ENCODE assay signal across 17 mouse cellular contexts in genomic region chr12:5698778-5699454, GRCm38 (mm10).
DNase-seq lines count a peak whose midpoint lies in the region; ATAC-seq and TF ChIP-seq lines count a peak whose summit lies in the region.
"Had no signal": no experiment of that assay in that cellular context is flagged by ENCODE, and none has a peak within 500 bp of the region (broad histone marks: within the 10 kb centered on the region; RNA-seq: fewer than 3 reads in every experiment).

No protein-coding gene starts in this region.

- no peaks in the 10 kb centered on the region for H3K9me3 ChIP-seq in hindbrain, embryonic 14.5 days (ENCODE audit: control insufficient read depth, low read length)
- H3K9me3 ChIP-seq in hindbrain, embryonic 12.5 days (replicated peaks), result no peaks in the 10 kb centered on the region
- H3K9me3 ChIP-seq in midbrain, embryonic 14.5 days (ENCODE audit: control insufficient read depth, low read length), result no peaks in the 10 kb centered on the region
- H3K9me3 ChIP-seq in midbrain, embryonic 15.5 days, result no peaks in the 10 kb centered on the region
- H3K9me3 ChIP-seq in forebrain, embryonic 16.5 days (ENCODE audit: control insufficient read depth, low read length), result no peaks in the 10 kb centered on the region

- H3K9ac ChIP-seq in hindbrain, embryonic 14.5 days, result no peak overlapping the region
- no peak overlapping the region for H3K9ac ChIP-seq in hindbrain, embryonic 12.5 days
- H3K9ac ChIP-seq in midbrain, embryonic 14.5 days (replicated peaks; ENCODE audit: low read length), result no peak overlapping the region
- H3K9ac ChIP-seq in midbrain, embryonic 15.5 days, result no peak overlapping the region
- no peak overlapping the region for H3K9ac ChIP-seq in forebrain, embryonic 16.5 days (replicated peaks; ENCODE audit: low read depth, low read length)
- no peak overlapping the region for H3K9ac ChIP-seq in heart, adult 2 months (ENCODE audit: low read depth, low read length)
- H3K9ac ChIP-seq: liver, postnatal 0 days had no signal

- H3K27ac ChIP-seq in hindbrain, embryonic 14.5 days, result no peak overlapping the region
- no peak overlapping the region for H3K27ac ChIP-seq in hindbrain, embryonic 12.5 days
- no peak overlapping the region for H3K27ac ChIP-seq in midbrain, embryonic 14.5 days (replicated peaks; ENCODE audit: low read depth, low read length)
- no peak overlapping the region for H3K27ac ChIP-seq in midbrain, embryonic 15.5 days
- H3K27ac ChIP-seq in forebrain, embryonic 16.5 days (ENCODE audit: low read length), result no peak overlapping the region
- H3K27ac ChIP-seq in heart, adult 2 months, result no peak overlapping the region

- no peaks in the 10 kb centered on the region for H3K36me3 ChIP-seq in hindbrain, embryonic 14.5 days (replicated peaks; ENCODE audit: control insufficient read depth, insufficient read depth)
- no peaks in the 10 kb centered on the region for H3K36me3 ChIP-seq in hindbrain, embryonic 12.5 days
- H3K36me3 ChIP-seq in midbrain, embryonic 14.5 days (ENCODE audit: control insufficient read depth, insufficient read depth, low read length), result no peaks in the 10 kb centered on the region
- no peaks in the 10 kb centered on the region for H3K36me3 ChIP-seq in midbrain, embryonic 15.5 days (replicated peaks)
- H3K36me3 ChIP-seq in forebrain, embryonic 16.5 days (ENCODE audit: control insufficient read depth, insufficient read depth), result no peaks in the 10 kb centered on the region
- H3K36me3 ChIP-seq in heart, adult 2 months (ENCODE audit: control insufficient read depth, insufficient read depth, low read length), result no peaks in the 10 kb centered on the region

- no peaks in the 10 kb centered on the region for H3K79me2 ChIP-seq in heart, adult 2 months (replicated peaks; ENCODE audit: control insufficient read depth, insufficient read depth, low read length)

- H3K4me3 ChIP-seq in hindbrain, embryonic 14.5 days (replicated peaks; ENCODE audit: low read length), result no peak overlapping the region
- H3K4me3 ChIP-seq in hindbrain, embryonic 12.5 days, result no peak overlapping the region
- no peak overlapping the region for H3K4me3 ChIP-seq in midbrain, embryonic 14.5 days (replicated peaks; ENCODE audit: low read depth, low read length)
- H3K4me3 ChIP-seq in midbrain, embryonic 15.5 days, result no peak overlapping the region
- H3K4me3 ChIP-seq in forebrain, embryonic 16.5 days (replicated peaks; ENCODE audit: low read length), result no peak overlapping the region
- H3K4me3 ChIP-seq in heart, adult 2 months, result no peak overlapping the region

- TF ChIP-seq EP300 in heart, adult 2 months (IDR thresholded peaks at IDR 0.05; ENCODE audit: insufficient read depth, low read depth, low read length), result no peak

- ATAC-seq in hindbrain, embryonic 14.5 days (ENCODE audit: low FRiP score), result peak; percentile 65; the same call in 1 of the 2 replicates
- ATAC-seq in hindbrain, embryonic 12.5 days (ENCODE audit: low FRiP score), result no peak
- ATAC-seq in midbrain, embryonic 14.5 days (ENCODE audit: low FRiP score, low TSS enrichment), result peak; percentile 53; the same call in 1 of the 2 replicates
- ATAC-seq in midbrain, embryonic 15.5 days (replicated peaks), result no peak
- peak; percentile 85 for ATAC-seq in forebrain, embryonic 16.5 days
- ATAC-seq: liver, postnatal 0 days had no signal

- no peaks in the 10 kb centered on the region for H3K4me1 ChIP-seq in hindbrain, embryonic 14.5 days (replicated peaks; ENCODE audit: control insufficient read depth, insufficient read depth, low read length)
- H3K4me1 ChIP-seq in hindbrain, embryonic 12.5 days, result no peaks in the 10 kb centered on the region
- H3K4me1 ChIP-seq in midbrain, embryonic 14.5 days (ENCODE audit: control insufficient read depth, insufficient read depth, low read length), result no peaks in the 10 kb centered on the region
- no peaks in the 10 kb centered on the region for H3K4me1 ChIP-seq in midbrain, embryonic 15.5 days
- peaks cover 6% of the 10 kb centered on the region; the same call in 1 of the 2 replicates for H3K4me1 ChIP-seq in forebrain, embryonic 16.5 days (replicated peaks; ENCODE audit: control insufficient read depth, insufficient read depth, low read length)
- H3K4me1 ChIP-seq in heart, adult 2 months (ENCODE audit: control insufficient read depth, insufficient read depth, low read length), result no peaks in the 10 kb centered on the region

- 49% methylated on average over 8 of the region's 8 CpGs for WGBS in hindbrain, embryonic 14.5 days
- WGBS in hindbrain, embryonic 12.5 days, result 72% methylated on average over 8 of the region's 8 CpGs
- 53% methylated on average over 8 of the region's 8 CpGs for WGBS in midbrain, embryonic 14.5 days
- WGBS in midbrain, embryonic 15.5 days, result 54% methylated on average over 8 of the region's 8 CpGs
- WGBS in forebrain, embryonic 16.5 days, result 19% methylated on average over 8 of the region's 8 CpGs
- WGBS in heart, adult 2 months, result 45% methylated on average over 8 of the region's 8 CpGs

- TF ChIP-seq CTCF in heart, adult 2 months (IDR thresholded peaks at IDR 0.05), result no peak

- DNase-seq in hindbrain, embryonic 14.5 days (ENCODE audit: low spot score), result peak; percentile 51
- peak; percentile 67 for DNase-seq in midbrain, embryonic 14.5 days
- DNase-seq in telencephalon, adult 2 months (ENCODE audit: low read depth, low spot score), result peak; percentile 19
- DNase-seq in heart, adult 2 months, result no peak
- DNase-seq: cerebellum, postnatal 14 days; gastrocnemius, postnatal 25 days; heart, postnatal 14 days; kidney, adult 9 months; kidney, postnatal 36 days; layer of hippocampus, adult 9-11 months; liver, postnatal 0 days; lung, postnatal 36 days; right cerebral cortex, adult 18-20 months; thymus, adult 18-20 months had no signal

- no peak for TF ChIP-seq POLR2A in heart, adult 2 months (IDR thresholded peaks at IDR 0.05; ENCODE audit: insufficient read depth, low read depth, low read length)

- no peaks in the 10 kb centered on the region for H3K27me3 ChIP-seq in hindbrain, embryonic 14.5 days (ENCODE audit: control insufficient read depth, insufficient read depth, low read length)
- H3K27me3 ChIP-seq in hindbrain, embryonic 12.5 days, result no peaks in the 10 kb centered on the region
- no peaks in the 10 kb centered on the region for H3K27me3 ChIP-seq in midbrain, embryonic 14.5 days (ENCODE audit: control insufficient read depth, insufficient read depth, low read length)
- no peaks in the 10 kb centered on the region for H3K27me3 ChIP-seq in midbrain, embryonic 15.5 days (replicated peaks)
- H3K27me3 ChIP-seq in forebrain, embryonic 16.5 days (replicated peaks; ENCODE audit: control insufficient read depth, insufficient read depth, low read length), result no peaks in the 10 kb centered on the region
- H3K27me3 ChIP-seq in heart, adult 2 months (ENCODE audit: control insufficient read depth, insufficient read depth, low read length), result no peaks in the 10 kb centered on the region

- intact Hi-C loops in heart, adult 2 months (cut with DNase I), result no loop called here

- H3K4me2 ChIP-seq in hindbrain, embryonic 14.5 days (replicated peaks), result no peak overlapping the region
- no peak overlapping the region for H3K4me2 ChIP-seq in hindbrain, embryonic 12.5 days (replicated peaks)
- no peak overlapping the region for H3K4me2 ChIP-seq in midbrain, embryonic 14.5 days (ENCODE audit: low read length)
- H3K4me2 ChIP-seq in midbrain, embryonic 15.5 days, result no peak overlapping the region
- H3K4me2 ChIP-seq in forebrain, embryonic 16.5 days (ENCODE audit: low read length), result no peak overlapping the region

Comparison
In these comparisons a context has a peak if more than half of its experiments do, and no peak if none do; other contexts are left out.
1. ATAC-seq: peak in hindbrain, embryonic 14.5 days (single experiment), midbrain, embryonic 14.5 days (single experiment) and forebrain, embryonic 16.5 days (single experiment); none in hindbrain, embryonic 12.5 days (single experiment) and midbrain, embryonic 15.5 days (single experiment).
2. DNase-seq: peak in hindbrain, embryonic 14.5 days (single experiment), midbrain, embryonic 14.5 days (single experiment) and telencephalon, adult 2 months (single experiment); none in heart, adult 2 months (0 of 2).